Mouse (Mus musculus): ENCODE data around the gene Pde4c. TPM values are rescaled to one million over a fixed set of nuclear protein-coding genes. Genes with fewer than 3 reads are reported as not detected.

The Pde4c gene
- total and polyA plus RNA-seq, 3 experiments: 0.65 to 3.0 TPM; not detected in 1

- H3K27ac ChIP-seq (ENCODE audit: control insufficient read depth, low read depth, low read length): no peak overlapping the region
- no peak overlapping the region for H3K4me3 ChIP-seq (ENCODE audit: control insufficient read depth in 1 of 2, insufficient read depth in 1 of 2, low read depth in 2 of 2, low read length in 2 of 2)
- TF ChIP-seq ZNF384 (IDR thresholded peaks at IDR 0.05; ENCODE audit: low read depth, low read length) (peak; percentile 29; the same call in 1 of the 2 replicates), ZKSCAN1 (IDR thresholded peaks at IDR 0.05; ENCODE audit: low read depth, low read length) (no peak)
- H3K79me2 ChIP-seq (ENCODE audit: control insufficient read depth, insufficient read depth, low read length, poor library complexity): no peaks in the 10 kb centered on the region
- peaks cover 0 to 5% of the 10 kb centered on the region in 2 experiments; a peak in 3 of 4 replicates for H3K27me3 ChIP-seq (ENCODE audit: control insufficient read depth in 1 of 2, insufficient read depth in 2 of 2, low read length in 2 of 2)
- H3K9me3 ChIP-seq (replicated peaks; ENCODE audit: insufficient read depth, low read length): no peaks in the 10 kb centered on the region
- DNase-seq (ENCODE audit: low read depth, low spot score): no peak
- no peaks in the 10 kb centered on the region for H3K36me3 ChIP-seq (ENCODE audit: control insufficient read depth in 1 of 2, insufficient read depth in 2 of 2, low read length in 2 of 2)
- no peak overlapping the region for H3K9ac ChIP-seq (ENCODE audit: control insufficient read depth, low read depth, low read length, poor library complexity, severe bottlenecking)
- H3K4me1 ChIP-seq (ENCODE audit: control insufficient read depth in 1 of 2, insufficient read depth in 2 of 2, low read length in 2 of 2): no peaks in the 10 kb centered on the region
Observed at GRCm38 (mm10) chr8:70681410-70681809, 42.1 kb upstream of the Pde4c start.

- no peak overlapping the region for H3K9ac ChIP-seq (ENCODE audit: control insufficient read depth, low read depth, low read length, poor library complexity, severe bottlenecking)
- H3K4me1 ChIP-seq (ENCODE audit: control insufficient read depth in 1 of 2, insufficient read depth in 2 of 2, low read length in 2 of 2): no peaks in the 10 kb centered on the region
- peaks cover 0 to 5% of the 10 kb centered on the region in 2 experiments; a peak in 3 of 4 replicates for H3K27me3 ChIP-seq (ENCODE audit: control insufficient read depth in 1 of 2, insufficient read depth in 2 of 2, low read length in 2 of 2)
- H3K9me3 ChIP-seq (replicated peaks; ENCODE audit: insufficient read depth, low read length): no peaks in the 10 kb centered on the region
- no peak overlapping the region for H3K4me3 ChIP-seq (ENCODE audit: control insufficient read depth in 1 of 2, insufficient read depth in 1 of 2, low read depth in 2 of 2, low read length in 2 of 2)
- DNase-seq (ENCODE audit: low read depth, low spot score): no peak
- no peak overlapping the region for H3K27ac ChIP-seq (ENCODE audit: control insufficient read depth, low read depth, low read length)
- H3K36me3 ChIP-seq (ENCODE audit: control insufficient read depth in 1 of 2, insufficient read depth in 2 of 2, low read length in 2 of 2): no peaks in the 10 kb centered on the region
- TF ChIP-seq MYC (IDR thresholded peaks at IDR 0.05; ENCODE audit: low read depth, low read length) (no peak), TCF12 (IDR thresholded peaks at IDR 0.05; ENCODE audit: low read depth, low read length) (no peak), NRF1 (IDR thresholded peaks at IDR 0.05; ENCODE audit: insufficient read depth, low read depth, low read length, poor library complexity, severe bottlenecking) (no peak), ZMIZ1 (IDR thresholded peaks at IDR 0.05; ENCODE audit: low read depth, low read length) (no peak), SMC3 (IDR thresholded peaks at IDR 0.05; ENCODE audit: low read depth, low read length) (no peak), POLR2A (IDR thresholded peaks at IDR 0.05; ENCODE audit: control insufficient read depth in 1 of 2, insufficient read depth in 1 of 2, low read depth in 1 of 2, low read length in 2 of 2, poor library complexity in 1 of 2) (no peak), TBP (IDR thresholded peaks at IDR 0.05; ENCODE audit: low read depth, low read length) (no peak), MEF2A (IDR thresholded peaks at IDR 0.05; ENCODE audit: extremely low read depth, insufficient replicate concordance, low read depth, low read length, poor library complexity, severe bottlenecking) (no peak)
- H3K79me2 ChIP-seq (ENCODE audit: control insufficient read depth, insufficient read depth, low read length, poor library complexity): no peaks in the 10 kb centered on the region
Observed at GRCm38 (mm10) chr8:70682193-70682592, 41.3 kb upstream of the Pde4c start.

GRCm38 (mm10) chr8:70682692-70683091 is 40.8 kb upstream of the Pde4c start:
- no peak for TF ChIP-seq ZNF384 (IDR thresholded peaks at IDR 0.05; ENCODE audit: low read depth, low read length)
- Histone ChIP-seq H3K36me3 (ENCODE audit: control insufficient read depth in 1 of 2, insufficient read depth in 2 of 2, low read length in 2 of 2) (no peaks in the 10 kb centered on the region), H3K9ac (ENCODE audit: control insufficient read depth, low read depth, low read length, poor library complexity, severe bottlenecking) (no peak overlapping the region), H3K27ac (ENCODE audit: control insufficient read depth, low read depth, low read length) (no peak overlapping the region), H3K79me2 (ENCODE audit: control insufficient read depth, insufficient read depth, low read length, poor library complexity) (no peaks in the 10 kb centered on the region), H3K9me3 (replicated peaks; ENCODE audit: insufficient read depth, low read length) (no peaks in the 10 kb centered on the region), H3K27me3 (ENCODE audit: control insufficient read depth in 1 of 2, insufficient read depth in 2 of 2, low read length in 2 of 2) (peaks cover 0 to 5% of the 10 kb centered on the region in 2 experiments; a peak in 3 of 4 replicates), H3K4me3 (ENCODE audit: control insufficient read depth in 1 of 2, insufficient read depth in 1 of 2, low read depth in 2 of 2, low read length in 2 of 2) (no peak overlapping the region), H3K4me1 (ENCODE audit: control insufficient read depth in 1 of 2, insufficient read depth in 2 of 2, low read length in 2 of 2) (no peaks in the 10 kb centered on the region)
- DNase-seq (ENCODE audit: low read depth, low spot score): no peak
